Mouse (Mus musculus) kidney, embryonic 14.5 days (tissue): ENCODE data around the gene Wnk2. TPM values are rescaled to one million over a fixed set of nuclear protein-coding genes. Genes with fewer than 3 reads are reported as not detected.

Experiments
- ATAC-seq: fragments of 200-750 bp; cut with Nextera tagmentation; 2 replicates; pipeline ENCODE4 v1.8.0; 2017; ENCODE audit warnings: moderate number of reproducible peaks, mild to moderate bottlenecking, moderate TSS enrichment, moderate library complexity; ENCODE audit not compliant: low FRiP score, low TSS enrichment
- H3K27ac ChIP-seq: fragments of 300-500 bp; sonication (generic); 2 replicates; pipeline ENCODE4 v1.5.1; 2014; ENCODE audit warnings: low read depth, mild to moderate bottlenecking, low read length, moderate library complexity, mixed read lengths
- H3K27me3 ChIP-seq: fragments of 300-500 bp; sonication (generic); 2 replicates; pipeline ENCODE4 v1.6.1; 2014; ENCODE audit warnings: mild to moderate bottlenecking, low read length; ENCODE audit not compliant: control insufficient read depth, insufficient read depth
- H3K36me3 ChIP-seq: fragments of 300-500 bp; sonication (generic); 2 replicates; pipeline ENCODE4 v1.6.1; 2014; ENCODE audit warnings: low read length, mixed read lengths; ENCODE audit not compliant: control insufficient read depth, insufficient read depth
- H3K4me1 ChIP-seq: fragments of 300-500 bp; sonication (generic); 2 replicates; pipeline ENCODE4 v1.6.1; 2014; ENCODE audit warnings: low read length, mixed read lengths; ENCODE audit not compliant: control insufficient read depth, insufficient read depth
- H3K4me2 ChIP-seq: fragments of 300-500 bp; sonication (generic); replicated peaks from 2 replicates; pipeline ENCODE4 v1.6.1; 2014; ENCODE audit warnings: low read depth, mild to moderate bottlenecking, low read length
- H3K4me3 ChIP-seq: fragments of 300-500 bp; sonication (generic); 2 replicates; pipeline ENCODE4 v1.5.1; 2014; ENCODE audit warnings: mild to moderate bottlenecking, low read length
- H3K9ac ChIP-seq: fragments of 300-500 bp; sonication (generic); 2 replicates; pipeline ENCODE4 v1.6.1; 2014; ENCODE audit warnings: low read depth, mild to moderate bottlenecking, low read length, moderate library complexity
- H3K9me3 ChIP-seq: fragments of 300-500 bp; sonication (generic); 2 replicates; pipeline ENCODE4 v1.6.1; 2016; ENCODE audit warnings: low read length; ENCODE audit not compliant: control insufficient read depth
- WGBS: fragments of 180-500 bp; shearing (Covaris S2); extraction: QIAGEN DNeasy Blood & Tissue Kit; methylation state at CpG from one replicate; pipeline ENCODE4 v1.1.7; 2014; 5-methylcytosine and 5-hydroxymethylcytosine counted together
- polyA plus RNA-seq: library from polyadenylated mRNA; unstranded; fragments of >200 nt; fragmentation: Nextera tagmentation; extraction: Ambion mirVana; gene quantifications from 2 replicates; pipeline ENCODE4 v1.2.1, GENCODE M21; 2014

Gene Wnk2
- polyA plus RNA-seq, 1 experiment from 2014 or later, result 1.7 TPM

DNA sequence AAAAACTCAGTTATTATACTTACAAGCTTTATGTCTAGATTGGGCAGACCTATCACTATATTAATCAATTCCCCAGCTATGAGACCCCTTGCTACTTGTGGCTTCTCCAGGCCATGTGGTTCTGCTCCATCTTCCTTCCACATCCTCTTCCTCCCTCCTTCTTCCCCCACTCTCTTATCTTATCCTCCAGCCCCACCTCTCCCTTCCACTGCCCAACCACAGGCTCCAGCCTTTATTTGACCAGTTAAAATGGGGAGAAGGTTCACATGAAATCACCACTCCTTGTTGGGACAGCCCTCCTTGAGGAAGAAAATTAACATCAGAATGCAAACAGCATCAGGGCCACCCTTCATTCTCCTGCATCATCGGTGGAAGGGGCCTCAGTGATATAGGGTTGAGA is 32.9 kb upstream of the Wnk2 start:
- Histone ChIP-seq H3K9ac (no peak overlapping the region), H3K9me3 (no peaks in the 10 kb centered on the region), H3K4me2 (no peak overlapping the region), H3K36me3 (no peaks in the 10 kb centered on the region), H3K4me3 (no peak overlapping the region), H3K27me3 (no peaks in the 10 kb centered on the region), H3K27ac (no peak overlapping the region), H3K4me1 (no peaks in the 10 kb centered on the region)
- WGBS, result 46% methylated on average over 1 of the region's 1 CpGs
- no peak for ATAC-seq

DNA sequence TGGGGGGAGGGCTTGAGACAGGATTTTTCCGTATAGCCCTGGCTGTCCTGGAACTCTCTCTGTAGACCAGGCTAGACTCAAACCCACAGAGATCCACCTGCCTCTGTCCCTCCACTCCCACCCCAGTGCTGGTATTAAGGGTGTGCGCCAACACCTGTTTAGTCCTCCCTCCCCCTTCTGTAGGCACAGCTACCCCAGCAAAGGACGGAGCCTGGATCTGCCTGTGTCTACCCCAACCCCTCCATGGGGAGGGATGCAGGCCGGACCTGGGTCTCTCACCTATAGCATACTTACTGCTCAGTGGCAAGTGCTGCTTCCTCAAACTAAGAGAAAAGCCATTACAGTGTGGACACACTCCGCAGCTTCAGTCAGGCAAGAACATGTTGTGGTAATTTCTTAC is 32.5 kb upstream of the Wnk2 start:
- no peak for ATAC-seq
- no peak overlapping the region for H3K4me3 ChIP-seq
- no peak overlapping the region for H3K27ac ChIP-seq
- no peak overlapping the region for H3K9ac ChIP-seq
- H3K27me3 ChIP-seq, result no peaks in the 10 kb centered on the region
- H3K9me3 ChIP-seq, result no peaks in the 10 kb centered on the region
- no peaks in the 10 kb centered on the region for H3K36me3 ChIP-seq
- no peak overlapping the region for H3K4me2 ChIP-seq
- H3K4me1 ChIP-seq, result no peaks in the 10 kb centered on the region
- WGBS, result 85% methylated on average over 5 of the region's 5 CpGs

DNA sequence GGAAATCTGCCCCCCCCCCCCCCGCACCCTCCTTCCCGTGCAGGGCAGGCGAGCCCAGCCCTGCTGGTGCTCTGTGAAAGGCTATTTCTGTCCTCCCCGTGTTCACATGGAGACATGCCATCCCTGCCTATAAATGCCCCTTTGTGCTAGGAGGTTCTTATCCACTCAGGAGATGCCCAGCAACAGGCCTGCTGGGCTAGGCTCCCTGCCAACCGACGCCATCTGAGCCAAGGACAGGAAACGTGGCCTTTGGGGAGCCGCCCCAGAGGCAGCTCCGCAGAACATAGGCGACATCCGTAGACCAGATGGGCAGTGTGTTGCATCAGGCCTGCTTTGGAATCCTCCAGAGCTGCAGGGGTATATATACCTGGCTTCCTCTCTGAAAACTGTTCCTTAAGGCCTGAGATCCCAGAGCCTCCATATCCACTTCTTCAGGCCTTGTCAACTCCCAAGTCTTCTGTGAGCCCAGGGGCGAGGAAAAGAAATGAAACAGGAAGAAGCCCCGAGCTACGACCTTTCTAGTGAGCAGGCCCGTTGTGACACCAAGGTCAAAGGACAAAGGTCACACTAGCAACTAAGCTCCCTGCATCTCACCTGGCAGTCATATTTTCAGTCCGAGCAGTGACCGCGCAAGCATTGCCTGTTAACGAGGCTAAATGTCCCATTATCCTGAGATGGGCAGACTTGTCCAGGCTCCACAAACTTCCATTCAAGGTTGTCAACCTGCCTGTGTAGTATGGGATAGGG is 31.2 kb upstream of the Wnk2 start:
- Histone ChIP-seq H3K4me3 (no peak overlapping the region), H3K4me2 (no peak overlapping the region), H3K36me3 (no peaks in the 10 kb centered on the region), H3K4me1 (no peaks in the 10 kb centered on the region), H3K27me3 (no peaks in the 10 kb centered on the region), H3K9me3 (no peaks in the 10 kb centered on the region), H3K27ac (no peak overlapping the region), H3K9ac (no peak overlapping the region)
- 0 out of 2 replicates have a peak, but pooled peaks have one; percentile 21 for ATAC-seq
- WGBS, result 70% methylated on average over 19 of the region's 19 CpGs

DNA sequence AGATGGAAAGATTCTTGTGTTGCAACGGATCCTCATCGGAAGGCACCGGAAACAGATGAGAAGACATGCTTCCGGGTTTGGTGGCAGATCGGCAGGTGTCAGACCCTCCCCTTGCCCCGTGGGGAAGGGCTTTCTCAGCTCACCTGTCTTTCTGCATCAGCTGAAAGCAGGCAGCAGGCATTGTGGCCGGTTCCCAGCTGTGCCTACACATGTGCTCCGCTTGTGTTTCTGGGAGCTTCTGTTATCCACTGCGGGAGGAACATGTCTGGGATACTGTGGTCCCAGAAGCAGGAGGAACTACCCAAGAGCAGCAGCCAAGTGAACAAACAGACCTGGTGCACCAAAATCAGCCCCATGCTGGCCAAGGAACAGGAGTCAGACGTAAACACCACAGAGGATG is 27.7 kb upstream of the Wnk2 start:
- Histone ChIP-seq H3K4me1 (no peaks in the 10 kb centered on the region), H3K27me3 (no peaks in the 10 kb centered on the region), H3K36me3 (no peaks in the 10 kb centered on the region), H3K9ac (no peak overlapping the region), H3K4me3 (no peak overlapping the region), H3K27ac (no peak overlapping the region), H3K9me3 (no peaks in the 10 kb centered on the region), H3K4me2 (no peak overlapping the region)
- ATAC-seq, result no peak
- WGBS, result 84% methylated on average over 10 of the region's 10 CpGs

DNA sequence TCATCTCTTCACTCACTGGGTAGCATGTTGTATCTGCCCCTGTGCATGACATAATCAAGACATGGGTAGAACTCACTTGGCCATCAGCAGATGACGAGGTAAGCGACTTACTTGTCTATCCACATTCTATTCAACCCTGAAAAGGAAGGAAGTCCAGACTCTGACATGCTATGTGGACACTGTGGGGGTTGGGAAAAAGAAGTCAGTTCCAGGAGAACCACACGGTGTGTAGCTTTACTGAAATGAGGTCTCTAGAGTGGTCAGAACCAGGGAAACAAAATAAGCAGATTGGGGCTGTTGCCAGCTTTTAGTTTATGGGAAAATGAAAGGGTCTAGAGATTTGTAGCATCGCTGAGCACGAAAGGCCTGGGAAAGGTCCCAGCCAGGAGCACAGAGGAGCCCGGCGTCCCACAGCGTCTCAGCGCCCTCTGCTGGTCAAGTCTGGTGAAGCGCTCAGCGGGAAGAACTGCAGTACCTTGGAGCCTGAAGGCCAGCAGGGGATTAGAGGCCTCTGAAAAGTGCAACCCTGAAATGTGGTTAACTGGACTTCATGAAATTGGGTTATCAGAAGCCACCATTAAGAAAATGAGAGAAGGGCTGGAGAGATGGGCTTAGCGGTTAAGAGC is 25.3 kb upstream of the Wnk2 start:
- H3K27me3 ChIP-seq, result no peaks in the 10 kb centered on the region
- H3K9me3 ChIP-seq, result no peaks in the 10 kb centered on the region
- H3K4me2 ChIP-seq, result no peak overlapping the region
- no peaks in the 10 kb centered on the region for H3K4me1 ChIP-seq
- H3K4me3 ChIP-seq, result no peak overlapping the region
- H3K36me3 ChIP-seq, result no peaks in the 10 kb centered on the region
- H3K27ac ChIP-seq, result no peak overlapping the region
- H3K9ac ChIP-seq, result no peak overlapping the region
- WGBS, result 6% methylated on average over 12 of the region's 12 CpGs
- peak; percentile 73 for ATAC-seq

DNA sequence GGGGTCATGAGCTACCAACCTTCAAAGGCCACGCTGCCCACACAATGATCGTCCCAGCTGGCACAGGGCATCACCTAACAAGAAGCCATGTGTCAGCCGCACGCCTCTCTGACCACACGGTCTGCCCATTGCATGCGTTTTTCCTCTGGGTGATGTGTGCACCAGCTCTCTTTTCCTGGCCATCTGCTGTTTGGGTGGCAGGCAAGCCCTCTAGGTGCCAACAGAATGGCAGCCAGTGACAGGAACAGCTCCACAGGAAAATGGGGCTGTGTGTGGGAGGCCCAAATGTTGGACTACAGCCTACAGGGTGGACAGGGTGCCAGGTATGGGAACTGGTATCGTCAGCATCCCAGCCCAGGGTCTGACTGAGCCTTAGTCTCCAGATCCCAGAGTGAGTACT is 24.5 kb upstream of the Wnk2 start:
- H3K27ac ChIP-seq, result no peak overlapping the region

DNA sequence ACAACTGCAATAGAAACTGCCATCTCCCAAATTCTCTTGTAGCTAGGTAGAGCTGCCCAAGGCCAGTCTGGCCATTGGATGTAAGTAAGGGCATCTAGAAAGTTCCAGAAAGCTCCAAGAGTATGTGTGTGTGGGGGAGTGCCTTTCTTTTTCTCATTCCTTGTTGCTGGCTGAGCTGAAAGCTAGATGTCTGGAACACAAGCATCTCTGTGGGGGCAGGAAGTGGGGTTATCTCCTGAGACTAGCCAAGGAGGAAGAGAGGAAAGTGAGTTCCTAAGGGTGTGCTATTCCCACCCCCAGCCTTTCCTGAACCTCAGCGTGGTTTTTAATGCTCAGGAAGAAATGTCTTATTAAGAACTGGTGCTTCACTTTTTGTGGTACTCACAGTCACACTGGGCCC is 23.9 kb upstream of the Wnk2 start:
- Histone ChIP-seq H3K4me1 (no peaks in the 10 kb centered on the region), H3K9ac (no peak overlapping the region), H3K4me3 (no peak overlapping the region), H3K9me3 (no peaks in the 10 kb centered on the region), H3K36me3 (no peaks in the 10 kb centered on the region), H3K27me3 (no peaks in the 10 kb centered on the region), H3K4me2 (no peak overlapping the region), H3K27ac (no peak overlapping the region)
- 52% methylated on average over 1 of the region's 1 CpGs for WGBS
- no peak for ATAC-seq

More for the DNA sequence above, 24.5 kb upstream of the Wnk2 start:
- no peaks in the 10 kb centered on the region for H3K4me1 ChIP-seq
- ATAC-seq, result no peak
- no peaks in the 10 kb centered on the region for H3K9me3 ChIP-seq
- no peaks in the 10 kb centered on the region for H3K27me3 ChIP-seq
- H3K4me2 ChIP-seq, result no peak overlapping the region
- no peak overlapping the region for H3K9ac ChIP-seq
- 88% methylated on average over 7 of the region's 7 CpGs for WGBS
- H3K4me3 ChIP-seq, result no peak overlapping the region
- no peaks in the 10 kb centered on the region for H3K36me3 ChIP-seq

DNA sequence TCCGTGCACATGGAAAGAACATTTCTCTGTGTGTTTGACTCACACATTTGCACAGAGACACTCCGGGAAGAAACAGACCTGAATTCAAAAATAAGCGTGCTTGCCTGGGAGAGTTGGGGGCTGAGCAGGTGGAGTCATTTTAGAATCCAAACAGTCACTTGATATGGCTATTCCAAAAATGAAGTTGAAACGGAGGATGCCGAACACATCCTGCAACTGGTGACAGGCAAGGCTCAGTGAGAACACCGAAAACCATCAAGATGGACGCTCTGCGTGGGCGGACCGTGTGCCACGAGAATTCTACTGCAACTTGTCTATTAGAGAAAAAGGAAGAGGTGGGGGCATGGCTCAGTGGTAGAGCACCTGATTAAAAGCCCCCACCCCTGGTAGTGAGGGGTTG is 22.8 kb upstream of the Wnk2 start:
- H3K36me3 ChIP-seq, result no peaks in the 10 kb centered on the region
- 86% methylated on average over 11 of the region's 11 CpGs for WGBS
- H3K9me3 ChIP-seq, result no peaks in the 10 kb centered on the region
- no peak for ATAC-seq
- no peaks in the 10 kb centered on the region for H3K4me1 ChIP-seq
- H3K4me3 ChIP-seq, result no peak overlapping the region
- H3K4me2 ChIP-seq, result no peak overlapping the region
- no peak overlapping the region for H3K27ac ChIP-seq
- no peak overlapping the region for H3K9ac ChIP-seq
- H3K27me3 ChIP-seq, result no peaks in the 10 kb centered on the region

DNA sequence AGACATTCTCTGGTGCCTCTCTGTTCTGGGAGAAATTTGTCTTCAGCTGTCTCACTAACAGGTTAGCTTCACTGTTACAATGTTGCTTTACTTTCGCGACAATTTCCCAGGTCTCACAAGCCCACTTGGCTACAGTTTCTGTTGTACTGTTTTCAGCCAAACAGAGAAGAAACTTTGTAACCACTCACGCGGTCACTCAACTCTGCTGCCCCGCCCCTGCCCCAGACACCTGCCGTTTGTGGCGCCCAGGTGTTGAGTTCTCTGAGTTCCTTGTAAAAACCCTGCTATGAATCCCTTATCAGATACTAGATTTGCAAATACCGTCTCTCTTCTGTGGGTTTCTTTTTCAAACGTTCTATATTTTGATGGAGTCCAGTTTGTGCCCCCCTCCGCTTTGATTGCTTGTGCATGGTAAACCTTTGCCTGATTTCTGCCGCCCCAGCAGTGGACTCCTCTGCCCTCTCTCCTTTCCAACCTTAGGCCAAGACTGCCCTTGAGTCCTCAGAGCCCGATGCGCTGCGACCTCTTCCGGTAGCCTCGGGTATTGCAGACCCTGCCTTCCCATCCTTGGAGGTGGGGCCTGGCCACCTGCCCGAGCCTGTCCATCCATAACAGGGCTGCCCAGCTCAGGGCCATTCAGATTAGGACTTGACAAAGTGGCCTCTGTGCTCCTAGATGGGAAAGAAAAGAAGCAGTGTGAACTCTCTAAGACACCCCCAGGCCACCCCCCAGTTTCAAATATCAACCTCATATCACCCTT is 21.8 kb upstream of the Wnk2 start:
- WGBS, result 14% methylated on average over 17 of the region's 17 CpGs
- Histone ChIP-seq H3K4me2 (no peak overlapping the region), H3K4me1 (no peaks in the 10 kb centered on the region), H3K27ac (no peak overlapping the region), H3K36me3 (no peaks in the 10 kb centered on the region), H3K27me3 (no peaks in the 10 kb centered on the region), H3K9me3 (no peaks in the 10 kb centered on the region), H3K4me3 (no peak overlapping the region), H3K9ac (no peak overlapping the region)
- peak; percentile 82 for ATAC-seq
